Mouse (Mus musculus) megakaryocyte, adult 5-6 weeks (primary cell): ENCODE measurements around the gene Hnrnpll. TPM values are rescaled to one million over a fixed set of nuclear protein-coding genes. Genes with fewer than 3 reads are reported as not detected.
"Not testable (repeated sequence)": the region's sequence is repeated elsewhere in the genome, so short reads cannot be mapped to it uniquely, and the experiment has no call there.

Experiments used
- ATAC-seq: 2 replicates; pipeline ENCODE4 v1.8.0; 2016; ENCODE audit warnings: mild to moderate bottlenecking, inconsistent platforms; ENCODE audit not compliant: poor library complexity, severe bottlenecking
- total RNA-seq, 2 experiments: library from RNA; stranded (forward) in 1 of 2; stranded (reverse) in 1 of 2; fragments of 153-499, 151-499 nt in 1 of 2; fragments of 221-1000, 200-1000 nt in 1 of 2; gene quantifications; 2 replicates each; pipeline versions ENCODE4 v1.2.3 to v1.2.4; 2015 to 2017

The Hnrnpll gene
- total RNA-seq, 2 experiments from 2014 or later: 53.1 to 108 TPM

DNA sequence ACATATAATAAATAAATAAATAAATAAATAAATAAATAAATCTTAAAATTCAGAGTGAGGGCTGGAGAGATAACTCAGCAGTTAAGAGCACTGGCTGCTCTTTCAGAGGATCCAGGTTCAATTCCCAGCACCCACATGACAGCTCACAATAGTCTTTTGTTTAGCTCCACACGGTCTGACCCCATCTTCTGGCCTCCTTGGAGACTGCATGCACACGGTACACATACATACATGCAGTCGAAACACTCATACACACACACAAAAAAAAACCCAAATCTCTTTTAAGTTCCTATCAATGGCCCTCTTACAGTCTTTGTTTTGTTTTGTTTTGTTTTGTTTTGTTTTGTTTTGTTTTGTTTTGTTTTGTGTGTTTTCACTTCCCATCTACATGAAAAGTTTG is 58.3 kb downstream of the Hnrnpll start:
- not testable (repeated sequence) for ATAC-seq

GRCm38 (mm10) chr17:80002385-80002852 is 59.7 kb downstream of the Hnrnpll start:
- ATAC-seq: no peak

- no peak for ATAC-seq
These were observed 62.5 kb downstream of the Hnrnpll start for GRCm38 (mm10) chr17:79999631-80000030.

- ATAC-seq: no peak
These were observed 63.1 kb downstream of the Hnrnpll start for GRCm38 (mm10) chr17:79998986-79999385.

DNA sequence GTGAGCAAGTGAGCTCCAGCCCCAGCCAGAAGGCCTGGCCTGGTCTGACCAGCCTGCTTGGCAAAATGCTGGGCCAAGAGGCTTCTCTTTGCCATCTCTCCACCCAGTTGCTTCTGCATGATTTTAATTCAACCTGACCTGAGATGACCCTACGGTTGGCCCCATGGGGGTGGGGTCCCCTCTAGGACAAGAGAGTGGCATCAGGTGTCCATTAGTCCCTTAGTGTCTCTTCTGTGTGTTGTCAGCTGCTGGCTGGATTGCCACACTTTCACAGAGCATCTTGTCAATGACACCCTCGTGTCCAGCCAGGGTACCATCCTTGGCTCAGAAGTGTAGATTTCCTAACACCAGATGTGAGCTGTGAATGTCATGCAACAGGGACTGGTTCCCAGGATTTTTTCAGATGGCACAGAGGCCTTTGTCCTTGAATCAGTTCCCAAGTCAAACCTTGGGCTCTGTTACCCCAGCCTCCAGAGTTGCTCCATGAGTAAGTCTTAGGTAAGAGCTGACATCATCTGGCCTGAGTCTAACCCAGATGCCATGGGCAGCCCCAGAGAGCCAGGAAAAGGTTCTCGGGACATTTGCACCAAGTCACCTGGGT is 66.9 kb downstream of the Hnrnpll start:
- ATAC-seq: no peak

- no peak for ATAC-seq
These were observed 70.0 kb downstream of the Hnrnpll start for GRCm38 (mm10) chr17:79992114-79992513.

DNA sequence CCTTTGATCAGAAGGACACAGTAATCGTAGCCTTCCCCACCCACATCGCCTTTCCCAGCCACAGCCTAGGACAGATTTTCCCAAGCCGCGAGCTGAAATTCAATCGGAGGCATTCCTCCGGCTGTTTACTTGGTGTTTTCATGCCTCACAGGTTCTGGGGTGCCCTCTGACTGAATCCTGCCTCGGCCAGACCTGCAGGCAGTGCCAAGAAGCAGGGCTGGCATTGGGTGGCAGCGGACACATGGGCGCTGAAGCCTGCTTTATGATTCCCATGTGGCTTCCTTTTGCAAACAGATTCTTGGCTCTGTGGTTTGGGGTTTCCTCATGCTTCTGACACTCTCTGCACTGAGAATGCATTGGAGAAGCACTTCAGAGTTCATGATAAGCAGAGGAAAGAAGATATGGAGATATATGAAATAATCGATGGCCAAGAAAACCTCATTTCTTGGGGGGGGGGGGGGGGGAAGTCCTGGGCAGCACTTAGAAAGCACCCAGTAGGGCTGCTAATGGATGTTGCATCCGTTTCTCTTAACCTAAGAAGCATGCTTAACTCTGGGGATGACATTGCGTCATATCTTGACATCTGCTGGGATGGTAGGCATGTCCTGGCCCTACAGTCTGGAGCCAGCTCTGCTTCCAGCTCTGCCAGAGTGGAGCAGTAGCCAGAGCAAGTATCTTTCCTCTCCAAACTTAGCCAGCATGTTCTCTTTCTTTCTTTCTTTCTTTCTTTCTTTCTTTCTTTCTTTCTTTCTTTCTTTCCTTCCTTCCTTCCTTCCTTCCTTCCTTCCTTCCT is 70.8 kb downstream of the Hnrnpll start:
- ATAC-seq: no peak

- no peak for ATAC-seq
These were observed 72.0 kb downstream of the Hnrnpll start for GRCm38 (mm10) chr17:79990161-79990560.

GRCm38 (mm10) chr17:79984450-79984849 is 77.7 kb downstream of the Hnrnpll start:
- ATAC-seq: no peak

- ATAC-seq: no peak
These were observed 79.1 kb downstream of the Hnrnpll start for GRCm38 (mm10) chr17:79982955-79983529.

DNA sequence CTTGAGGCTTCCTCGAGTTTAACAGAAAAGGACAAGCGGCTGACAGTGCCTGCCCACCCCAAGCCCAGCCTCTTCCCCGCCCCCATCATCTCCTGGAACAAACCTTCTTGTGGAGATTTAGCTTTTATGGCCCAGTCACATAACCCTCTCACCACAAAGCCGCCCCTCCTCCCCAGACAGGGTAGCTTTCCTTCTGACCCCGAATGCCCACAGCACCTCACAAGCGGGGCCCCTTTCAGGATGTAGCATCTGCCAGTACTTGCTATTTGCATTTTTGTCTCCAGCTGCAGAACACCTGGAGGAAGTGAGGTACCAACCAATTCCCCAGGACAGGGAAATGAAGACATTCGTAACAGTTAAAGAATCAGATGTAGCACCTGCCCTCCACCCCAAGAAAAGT is 79.6 kb downstream of the Hnrnpll start:
- ATAC-seq: no peak

DNA sequence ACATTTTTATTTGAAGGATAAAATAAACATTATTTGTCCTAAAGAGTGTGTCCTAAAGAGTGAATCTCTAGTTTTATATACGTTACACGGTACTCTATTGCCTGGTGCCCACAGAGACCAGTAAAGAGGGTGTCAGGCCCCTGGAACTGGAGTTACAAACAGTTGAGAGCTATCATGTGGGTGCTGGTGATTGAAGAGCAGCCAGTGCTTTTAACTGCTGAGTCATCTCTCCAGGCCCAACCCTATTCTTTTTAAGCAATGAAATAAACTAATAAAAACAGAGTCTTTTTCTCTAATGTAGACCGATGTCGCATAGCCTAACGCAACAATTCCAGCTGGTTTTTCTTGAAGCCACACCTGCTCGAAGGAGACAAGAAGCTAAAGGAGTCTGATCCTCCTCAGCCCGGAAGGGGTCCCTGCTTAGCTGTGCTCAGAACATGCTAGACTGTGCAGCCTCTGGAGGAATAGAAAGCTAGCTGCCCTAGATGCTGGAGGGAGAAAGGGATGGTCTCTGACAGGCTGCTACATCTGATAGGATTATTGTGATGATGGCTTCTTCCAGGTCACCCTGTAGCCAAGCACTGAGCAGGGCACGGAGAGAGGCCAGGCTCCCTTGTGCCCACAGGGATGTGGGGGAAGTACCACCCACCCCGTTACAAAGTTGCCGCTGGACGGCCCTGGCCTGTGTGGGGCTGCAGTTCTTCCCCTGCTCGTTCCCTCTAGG is 80.2 kb downstream of the Hnrnpll start:
- ATAC-seq: no peak

DNA sequence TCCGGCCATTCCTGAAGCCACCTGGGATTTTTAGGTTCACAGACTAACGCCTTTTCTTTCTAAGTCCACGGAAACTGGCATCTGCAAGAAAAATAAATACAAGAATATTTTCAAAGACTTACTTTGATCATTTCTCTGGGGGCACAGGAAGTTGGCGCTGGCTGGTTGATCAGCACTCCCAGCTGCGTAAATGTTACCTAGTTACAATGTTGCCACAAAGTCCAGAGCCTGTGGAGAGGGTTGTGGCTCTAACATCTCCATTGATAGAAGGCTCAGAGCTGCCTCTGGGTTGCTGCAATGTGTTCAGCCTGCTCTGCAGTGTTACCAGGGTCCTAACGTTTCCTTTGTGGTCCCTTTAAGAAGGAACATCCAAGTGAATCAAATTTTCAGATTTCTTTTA is 80.8 kb downstream of the Hnrnpll start:
- ATAC-seq: no peak

GRCm38 (mm10) chr17:79980421-79981120 is 81.6 kb downstream of the Hnrnpll start:
- no peak for ATAC-seq

Other genes with a start within 250 kb of the Hnrnpll start
- 36.8 and 38.4 TPM in 2 replicates for gene Atl2, start 166.2 kb downstream of the Hnrnpll start, total RNA-seq (2015)
- gene Atl2, start 166.2 kb downstream of the Hnrnpll start, total RNA-seq (2017): 39.2 and 40.5 TPM in 2 replicates
- gene Galm, start 65.1 kb upstream of the Hnrnpll start, total RNA-seq (2015): 6.3 and 8.2 TPM in 2 replicates
- 3.0 and 5.1 TPM in 2 replicates for gene Galm, start 65.1 kb upstream of the Hnrnpll start, total RNA-seq (2017)
- gene Srsf7, start 145.0 kb upstream of the Hnrnpll start, total RNA-seq (2015): 288 and 324 TPM in 2 replicates
- 271 and 290 TPM in 2 replicates for gene Srsf7, start 145.0 kb upstream of the Hnrnpll start, total RNA-seq (2017)
- gene Ttc39d, start 145.1 kb upstream of the Hnrnpll start, total RNA-seq (2015): not detected in 2 replicates
- gene Ttc39d, start 145.1 kb upstream of the Hnrnpll start, total RNA-seq (2017): 0.15 TPM in 1 of 2 replicates, not detected in the other
- gene Gemin6, start 162.1 kb upstream of the Hnrnpll start, total RNA-seq (2015): 13.7 and 21.6 TPM in 2 replicates
- 13.4 and 16.2 TPM in 2 replicates for gene Gemin6, start 162.1 kb upstream of the Hnrnpll start, total RNA-seq (2017)
- 1.6 and 7.1 TPM in 2 replicates for gene Morn2, start 227.9 kb upstream of the Hnrnpll start, total RNA-seq (2015)
- 0.77 and 1.4 TPM in 2 replicates for gene Morn2, start 227.9 kb upstream of the Hnrnpll start, total RNA-seq (2017)
- gene Dhx57, start 228.1 kb upstream of the Hnrnpll start, total RNA-seq (2015): 12.2 TPM in 2 replicates
- gene Dhx57, start 228.1 kb upstream of the Hnrnpll start, total RNA-seq (2017): 18.2 and 20.9 TPM in 2 replicates
- gene Arhgef33, start 245.1 kb upstream of the Hnrnpll start, total RNA-seq (2015): 0.57 TPM in 1 of 2 replicates, not detected in the other
- gene Arhgef33, start 245.1 kb upstream of the Hnrnpll start, total RNA-seq (2017): not detected in 2 replicates